Mouse (Mus musculus): ENCODE data around the gene Ly6g5c. TPM values are rescaled to one million over a fixed set of nuclear protein-coding genes. Genes with fewer than 3 reads are reported as not detected.

Gene Ly6g5c
- total RNA-seq, 2 experiments from 2014 or later: not detected

- no peak for DNase-seq (ENCODE audit: low spot score in 2 of 2)
Measured at GRCm38 (mm10) chr17:35080710-35081109, 27.4 kb upstream of the Ly6g5c start.

- no peak for DNase-seq (ENCODE audit: low spot score in 2 of 2)
Measured at GRCm38 (mm10) chr17:35082841-35083576, 25.1 kb upstream of the Ly6g5c start.

GRCm38 (mm10) chr17:35083929-35084497 is 24.1 kb upstream of the Ly6g5c start:
- DNase-seq (ENCODE audit: low spot score in 2 of 2): no peak

GRCm38 (mm10) chr17:35085208-35085865 is 22.7 kb upstream of the Ly6g5c start, which contains the start of gene Ly6g6f:
Gene Ly6g6f, minus strand, starts transcription at chr17:35085610.
- no peak for DNase-seq (ENCODE audit: low spot score in 2 of 2)

- DNase-seq (ENCODE audit: low spot score in 2 of 2): no peak
Measured at GRCm38 (mm10) chr17:35088151-35088550, 19.9 kb upstream of the Ly6g5c start.

- DNase-seq (ENCODE audit: low spot score in 2 of 2): peak; percentile 96 to 97
Measured at GRCm38 (mm10) chr17:35088825-35089644, 19.0 kb upstream of the Ly6g5c start, which contains the start of gene Abhd16a. Gene Abhd16a, plus strand, starts transcription at chr17:35089263.

- DNase-seq (ENCODE audit: low spot score in 2 of 2): peak in 1 of 2 experiments; percentile 27
Measured at GRCm38 (mm10) chr17:35090166-35090932, 17.7 kb upstream of the Ly6g5c start.

GRCm38 (mm10) chr17:35092403-35093198 is 15.5 kb upstream of the Ly6g5c start:
- DNase-seq (ENCODE audit: low spot score in 2 of 2): no peak

GRCm38 (mm10) chr17:35094475-35095365 is 13.4 kb upstream of the Ly6g5c start:
- DNase-seq (ENCODE audit: low spot score in 2 of 2): no peak

GRCm38 (mm10) chr17:35096597-35096996 is 11.5 kb upstream of the Ly6g5c start:
- no peak for DNase-seq (ENCODE audit: low spot score in 2 of 2)

GRCm38 (mm10) chr17:35097164-35097655 is 10.9 kb upstream of the Ly6g5c start:
- DNase-seq (ENCODE audit: low spot score in 2 of 2): no peak

- DNase-seq (ENCODE audit: low spot score in 2 of 2): no peak
Measured at GRCm38 (mm10) chr17:35100196-35100765, 7.8 kb upstream of the Ly6g5c start.

- DNase-seq (ENCODE audit: low spot score in 2 of 2): no peak
Measured at GRCm38 (mm10) chr17:35101161-35101560, 6.9 kb upstream of the Ly6g5c start.

GRCm38 (mm10) chr17:35102299-35102698 is 5.8 kb upstream of the Ly6g5c start:
- DNase-seq (ENCODE audit: low spot score in 2 of 2): no peak

- DNase-seq (ENCODE audit: low spot score in 2 of 2): no peak
Measured at GRCm38 (mm10) chr17:35103221-35103690, 4.8 kb upstream of the Ly6g5c start.

- no peak for DNase-seq (ENCODE audit: low spot score in 2 of 2)
Measured at GRCm38 (mm10) chr17:35104079-35104478, 4.0 kb upstream of the Ly6g5c start.

GRCm38 (mm10) chr17:35104754-35105153 is 3.3 kb upstream of the Ly6g5c start:
- no peak for DNase-seq (ENCODE audit: low spot score in 2 of 2)

Measured in layer of hippocampus, postnatal 14 days (tissue).